Mouse (Mus musculus) left cerebral cortex, postnatal 10 days (tissue): Measurements from ENCODE around the gene Zfp367. TPM values are rescaled to one million over a fixed set of nuclear protein-coding genes. Genes with fewer than 3 reads are reported as not detected.

Experiments
- DNase-seq, 2 experiments: peaks; one replicate each; pipeline ENCODE4 v3.0.0; 2021 to 2022; ENCODE audit warnings: low spot score in 2 of 2, mixed read lengths in 1 of 2; ENCODE audit errors: extremely low spot score in 1 of 2
- intact Hi-C: fragments of 180-260 bp; cut with DNase I; formaldehyde crosslinking; loops from one replicate; pipeline ENCODE4 v1.15.1; 2025
- total RNA-seq, 2 experiments: library from RNA; stranded (reverse); gene quantifications; 2 replicates each; pipeline ENCODE4 v1.2.3; 2021

The Zfp367 gene
- 10 to 100 TPM in 1 of 2 experiments, 1 to 10 TPM in 1; 9.9 to 10.1 TPM for total RNA-seq

- intact Hi-C loops: no loop called here
Measured at GRCm38 (mm10) chr13:64153083-64153682, at the start of gene Zfp367. Gene Zfp367 (minus strand): TSS chr13:64153202.

DNA sequence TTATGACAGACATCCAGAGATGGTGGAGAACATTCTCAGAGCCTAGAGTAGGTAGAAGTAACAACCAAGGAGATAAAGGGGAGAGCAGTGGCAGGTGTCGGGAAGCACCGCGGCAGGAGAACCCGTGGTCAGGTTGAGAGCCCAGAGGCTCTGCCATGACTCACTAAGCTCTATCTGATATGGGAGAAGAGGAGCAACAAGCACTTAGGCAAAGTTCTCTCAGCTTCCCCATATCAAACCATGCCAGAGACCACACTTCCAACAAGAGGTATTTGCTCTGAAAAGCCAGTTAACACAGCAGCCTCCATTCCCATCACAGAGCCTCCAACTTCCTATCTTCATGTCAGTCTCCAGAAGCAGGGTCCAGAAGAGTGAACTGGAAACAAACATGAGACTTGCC is 47.9 kb upstream of the Zfp367 start:
- DNase-seq: no peak
- intact Hi-C loops: no loop called here

More at GRCm38 (mm10) chr13:64153083-64153682, at the start of gene Zfp367:
- DNase-seq: peak; percentile 96 to 99

DNA sequence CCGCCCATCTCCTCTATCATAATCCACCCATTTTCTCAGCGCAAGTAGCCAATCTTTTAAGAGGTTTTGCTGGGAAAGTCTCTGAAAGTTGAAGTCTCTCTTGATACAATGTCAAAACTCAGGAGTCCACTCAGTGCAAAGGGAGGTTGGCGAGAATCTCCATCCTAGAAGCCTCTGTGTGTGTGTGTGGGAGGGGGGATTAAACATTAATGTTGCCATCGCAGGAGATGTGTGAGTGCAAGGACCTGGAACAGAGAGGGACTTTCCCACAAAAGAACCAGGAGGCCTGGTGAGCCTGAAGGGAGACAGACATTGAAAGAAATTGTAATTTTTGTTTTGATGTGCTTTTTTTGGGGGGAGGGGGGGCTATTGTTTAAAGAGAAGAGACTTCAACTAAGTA is 45.3 kb upstream of the Zfp367 start:
- DNase-seq: no peak
- intact Hi-C loops: no loop called here

DNA sequence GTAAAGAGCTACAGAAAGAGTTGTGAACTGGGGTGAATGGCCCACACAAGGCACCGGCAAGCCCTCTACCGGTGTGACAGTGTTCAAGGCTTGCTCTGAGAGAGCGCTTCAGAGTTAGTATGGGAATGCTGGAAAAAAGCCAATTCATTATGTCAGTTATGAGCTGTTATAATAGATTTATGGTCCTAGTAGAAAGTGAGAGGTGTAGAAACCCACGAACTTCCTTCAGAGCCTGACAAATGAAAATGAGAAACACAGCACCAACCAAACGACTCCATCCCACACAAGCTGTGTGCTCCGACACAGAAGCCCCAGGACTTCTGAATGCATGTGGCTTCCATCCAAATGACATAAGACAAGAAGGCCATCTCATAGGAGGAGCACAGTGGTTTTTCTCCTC is 44.9 kb upstream of the Zfp367 start:
- intact Hi-C loops: no loop called here

GRCm38 (mm10) chr13:64187065-64187464 is 34.1 kb upstream of the Zfp367 start:
- intact Hi-C loops: loop anchor here (10.0 kb wide), 1 partner anchor 248 kb away; the partner anchor contains the start of gene Cdk20
- DNase-seq: no peak

More for the DNA sequence above, 44.9 kb upstream of the Zfp367 start:
- no peak for DNase-seq

DNA sequence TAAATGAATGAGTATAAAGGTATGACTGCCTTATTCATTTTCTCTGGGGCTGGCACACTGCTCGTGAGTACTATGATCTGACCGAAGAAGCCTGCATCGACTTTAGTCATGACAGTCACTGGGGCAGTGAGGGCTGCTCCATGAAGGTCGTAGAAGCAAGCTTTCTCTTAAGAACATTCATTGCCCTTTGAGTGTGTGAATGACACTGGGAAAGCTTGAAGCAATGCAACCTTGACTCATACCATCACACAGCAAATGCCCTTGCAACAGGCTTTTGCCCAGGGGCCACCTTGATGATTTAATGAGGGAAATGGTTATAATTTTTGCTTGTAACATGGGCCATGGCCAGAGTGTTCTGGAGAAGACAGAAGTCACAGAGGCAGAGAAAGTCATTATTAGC is 33.5 kb upstream of the Zfp367 start:
- no peak for DNase-seq
- intact Hi-C loops: loop anchor here (10.0 kb wide), 1 partner anchor 248 kb away; the partner anchor contains the start of gene Cdk20

DNA sequence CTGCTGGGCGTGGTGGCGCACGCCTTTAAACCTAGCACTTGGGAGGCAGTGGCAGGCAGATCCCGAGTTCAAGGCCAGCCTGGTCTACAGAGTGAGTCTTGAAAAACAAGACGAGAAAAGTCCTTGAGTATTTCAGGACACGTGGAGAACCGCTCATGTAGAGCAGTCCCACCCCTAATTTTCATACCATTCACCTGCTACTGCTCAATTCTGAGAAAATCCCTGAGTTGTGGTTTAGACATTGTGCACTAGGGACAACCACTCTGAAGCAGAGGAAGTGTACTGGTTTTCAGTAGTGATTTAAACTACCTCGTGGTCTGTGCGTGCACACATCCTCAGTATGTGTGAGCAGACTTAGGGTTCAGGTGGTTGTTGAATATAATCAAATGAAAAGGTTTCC is 32.6 kb upstream of the Zfp367 start:
- intact Hi-C loops: loop anchor here (10.0 kb wide), 1 partner anchor 249 kb away; the partner anchor contains the start of gene Cdk20
- no peak for DNase-seq

- intact Hi-C loops: loop anchor here (10.0 kb wide), 1 partner anchor 250 kb away; the partner anchor contains the start of gene Cdk20
- no peak for DNase-seq
Measured at GRCm38 (mm10) chr13:64185176-64185575, 32.2 kb upstream of the Zfp367 start.

- DNase-seq: no peak
- intact Hi-C loops: loop anchor here (5.0 to 10.0 kb wide), 2 partner anchors 123 to 250 kb away; partner anchors contain the start of gene Cdk20
Measured at GRCm38 (mm10) chr13:64184361-64184760, 31.4 kb upstream of the Zfp367 start.

DNA sequence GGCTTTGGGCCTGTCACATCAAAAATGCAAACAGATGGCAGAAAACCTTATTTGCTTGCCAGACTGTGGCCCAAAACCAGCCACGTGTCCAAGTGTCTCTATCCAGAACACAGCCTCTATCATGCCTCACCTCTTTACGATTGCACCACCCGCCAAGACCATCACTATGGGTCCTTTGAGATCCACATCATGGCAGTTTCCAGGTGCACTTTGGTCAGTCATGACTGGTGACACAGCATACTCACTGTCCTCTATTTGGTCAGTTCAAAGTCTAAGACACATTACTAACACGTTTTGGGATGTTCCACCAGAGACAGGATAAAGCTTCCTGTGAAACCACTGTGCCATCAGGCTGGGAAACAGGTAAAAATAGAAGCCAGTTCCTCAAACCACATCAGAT is 30.6 kb upstream of the Zfp367 start:
- DNase-seq: no peak
- intact Hi-C loops: loop anchor here (5.0 to 10.0 kb wide), 2 partner anchors 124 to 251 kb away; partner anchors contain the start of gene Cdk20

DNA sequence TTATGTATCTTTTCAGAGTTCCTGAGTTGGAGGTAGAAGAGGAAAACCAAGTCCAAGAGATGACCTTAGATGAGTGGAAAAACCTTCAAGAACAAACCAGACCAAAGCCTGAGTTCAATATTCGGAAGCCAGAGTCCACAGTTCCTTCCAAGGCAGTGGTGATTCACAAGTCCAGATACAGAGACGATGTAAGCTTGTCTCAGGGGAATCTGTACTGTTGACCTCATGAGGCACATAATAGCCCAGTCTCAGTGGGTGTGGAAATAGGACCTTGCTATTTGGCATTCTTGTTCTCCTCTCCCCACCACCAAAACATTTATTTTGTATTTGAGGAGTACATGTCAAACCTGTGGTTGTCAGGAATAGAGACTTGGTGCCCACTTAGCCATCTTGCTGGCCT is 29.1 kb upstream of the Zfp367 start:
- intact Hi-C loops: loop anchor here (5.0 to 10.0 kb wide), 2 partner anchors 125 to 253 kb away; partner anchors contain the start of gene Cdk20

GRCm38 (mm10) chr13:64180888-64181287 is 27.9 kb upstream of the Zfp367 start:
- intact Hi-C loops: loop anchor here (5.0 to 10.0 kb wide), 2 partner anchors 126 to 254 kb away; partner anchors contain the start of gene Cdk20
- DNase-seq: peak; percentile 30 to 62

More for the DNA sequence above, 29.1 kb upstream of the Zfp367 start:
- DNase-seq: no peak

DNA sequence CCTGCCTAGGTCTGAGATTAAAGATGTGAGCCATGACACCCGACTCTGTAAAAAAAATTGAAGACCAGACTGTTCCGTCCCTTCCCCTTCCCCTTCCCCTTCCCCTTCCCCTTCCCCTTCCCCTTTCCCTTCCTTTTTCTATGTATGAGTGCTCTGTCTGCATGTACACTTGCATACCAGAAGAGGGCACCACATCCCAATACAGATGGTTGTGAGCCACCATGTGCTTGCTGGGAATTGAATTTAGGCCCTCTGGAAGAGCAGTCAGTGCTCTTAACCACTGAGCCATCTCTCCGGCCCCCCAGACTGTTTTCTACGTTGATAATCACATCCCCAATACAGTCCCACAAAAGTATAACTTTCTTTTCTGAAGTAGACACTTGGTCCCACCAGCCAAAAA is 27.3 kb upstream of the Zfp367 start:
- intact Hi-C loops: loop anchor here (5.0 to 10.0 kb wide), 2 partner anchors 127 to 255 kb away; partner anchors contain the start of gene Cdk20
- DNase-seq: no peak

GRCm38 (mm10) chr13:64178746-64179652 is 26.0 kb upstream of the Zfp367 start:
- intact Hi-C loops: no loop called here
- no peak for DNase-seq

GRCm38 (mm10) chr13:64178000-64178399 is 25.0 kb upstream of the Zfp367 start:
- intact Hi-C loops: no loop called here
- DNase-seq: no peak

GRCm38 (mm10) chr13:64169746-64170145 is 16.7 kb upstream of the Zfp367 start:
- no peak for DNase-seq
- intact Hi-C loops: no loop called here

DNA sequence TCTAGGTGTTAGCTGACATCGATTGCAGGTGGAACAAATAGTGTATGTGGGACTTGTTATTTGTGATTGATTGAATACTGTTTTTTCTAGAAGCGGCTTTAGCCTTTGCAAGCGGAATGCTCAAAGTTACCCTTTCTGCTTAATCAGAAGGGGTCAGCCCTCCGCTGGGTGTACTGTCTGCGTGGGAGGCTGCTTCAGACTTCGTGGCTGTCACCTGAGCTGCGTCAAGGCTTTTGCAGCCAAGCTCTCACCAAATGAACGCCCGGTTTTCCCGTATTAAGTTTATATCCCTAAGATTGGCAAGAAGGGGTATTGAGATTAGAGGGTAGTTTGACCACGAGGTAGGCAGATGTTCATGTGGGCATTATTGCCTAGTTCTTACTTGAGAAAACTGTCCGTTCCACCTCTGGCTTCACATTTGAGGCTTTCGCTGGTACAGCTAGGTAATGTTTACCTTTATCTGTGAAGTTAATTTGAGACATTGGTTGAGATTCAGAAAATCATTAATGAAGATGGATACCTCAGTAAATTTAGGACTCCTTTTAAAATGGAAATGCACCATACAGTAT is 10.2 kb upstream of the Zfp367 start:
- intact Hi-C loops: loop anchor here (5.0 kb wide), 1 partner anchor 144 kb away; no protein-coding TSS in a partner anchor
- no peak for DNase-seq

DNA sequence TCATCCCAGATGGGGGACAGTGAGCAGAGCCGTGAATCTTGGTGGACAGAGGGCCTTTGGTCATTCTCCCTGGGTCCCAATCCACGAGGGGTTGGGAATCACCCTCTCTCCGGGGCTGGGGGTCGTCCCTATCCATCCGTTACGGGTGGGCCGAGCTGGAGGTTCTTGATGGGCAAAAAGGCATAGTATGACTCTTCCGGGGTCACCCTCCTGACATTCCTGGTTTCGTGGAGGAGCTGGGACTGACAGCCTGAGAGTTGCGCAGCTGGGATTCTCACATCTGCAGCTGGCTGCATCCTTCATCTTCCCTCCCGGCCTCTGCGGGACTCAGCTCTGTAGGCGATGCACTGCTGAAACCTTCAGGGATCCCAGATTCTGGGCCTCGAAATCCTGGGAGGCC is 9.6 kb upstream of the Zfp367 start:
- intact Hi-C loops: loop anchor here (5.0 kb wide), 1 partner anchor 145 kb away; no protein-coding TSS in a partner anchor
- peak in 1 of 2 experiments; percentile 44 for DNase-seq
